ENCODE assay signal across 10 mouse cellular contexts in the genomic region with DNA sequence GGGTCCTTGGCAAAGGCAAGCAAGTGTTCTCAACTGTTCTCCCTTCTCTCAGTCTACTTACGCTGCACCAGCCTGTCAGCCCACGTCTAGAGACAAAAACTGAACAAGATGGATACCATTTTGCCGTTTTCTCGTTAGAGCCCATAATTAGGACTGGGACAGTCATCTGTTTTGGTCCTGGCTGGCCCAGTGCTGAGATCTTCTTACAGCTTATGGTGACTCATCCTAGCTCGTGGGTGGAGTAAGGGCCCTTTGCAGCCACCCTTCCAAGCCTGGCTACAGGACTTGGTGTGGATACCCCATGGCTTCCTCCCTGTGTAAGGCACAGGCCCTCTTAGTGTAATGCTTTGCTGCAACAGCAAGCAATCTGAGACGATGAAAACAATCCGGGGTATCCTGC.
"Had no signal": no experiment of that assay in that cellular context is flagged by ENCODE, and none has a peak within 500 bp of the region (broad histone marks: within the 10 kb centered on the region; RNA-seq: fewer than 3 reads in every experiment).

No protein-coding gene starts in this region.

- DNase-seq: kidney, adult 11 months; kidney, postnatal 36 days; layer of hippocampus, adult 9-11 months; layer of hippocampus, postnatal 36 days; left cerebral cortex, postnatal 4 days; lung, adult 18-20 months; spleen, adult 18-20 months; thymus, adult 2 months; thymus, postnatal 25 days had no signal

- ATAC-seq: midbrain, embryonic 15.5 days had no signal
